Mouse (Mus musculus) CH12.LX (cell line): ENCODE data around the gene Prkg1. TPM values are rescaled to one million over a fixed set of nuclear protein-coding genes. Genes with fewer than 3 reads are reported as not detected.

Experiments
- DNase-seq: peaks from one replicate; pipeline ENCODE4 v3.0.0-alpha.2; 2013; ENCODE audit errors: extremely low read depth
- H3K27ac ChIP-seq: 2 replicates; pipeline ENCODE4 v1.5.1; 2012; ENCODE audit warnings: low read depth, mild to moderate bottlenecking, control low read depth, moderate library complexity; ENCODE audit not compliant: insufficient read depth
- H3K27me3 ChIP-seq: replicated peaks from 2 replicates; pipeline ENCODE3; 2012; ENCODE audit warnings: inconsistent platforms
- H3K36me3 ChIP-seq, 2 experiments: replicated peaks in 1 of 2; 2 replicates each; pipeline versions ENCODE3 to v1.6.1; 2012; ENCODE audit warnings: inconsistent platforms in 1 of 2, low read length in 1 of 2, mild to moderate bottlenecking in 1 of 2, mixed read lengths in 1 of 2, moderate library complexity in 1 of 2; ENCODE audit not compliant: control insufficient read depth in 1 of 2, insufficient read depth in 1 of 2
- H3K4me1 ChIP-seq, 2 experiments: 2 replicates each; pipeline ENCODE4 v1.6.1; 2012; ENCODE audit warnings: inconsistent platforms in 1 of 2, moderate library complexity in 1 of 2; ENCODE audit not compliant: insufficient read depth in 2 of 2, control insufficient read depth in 1 of 2
- H3K4me2 ChIP-seq: 2 replicates; pipeline ENCODE4 v1.6.1; 2012; ENCODE audit warnings: low read depth, mild to moderate bottlenecking, control low read depth; ENCODE audit not compliant: poor library complexity, insufficient read depth, severe bottlenecking
- H3K4me3 ChIP-seq, 3 experiments: fragments of 150-350 bp in 1 of 3; sonication (generic) in 1 of 3; replicated peaks in 1 of 3; 2 replicates each; pipeline versions ENCODE3 to v1.5.1; 2011 to 2012; ENCODE audit warnings: low read depth in 2 of 3, low read length in 2 of 3, mild to moderate bottlenecking in 2 of 3, moderate library complexity in 2 of 3, control low read depth in 1 of 3, improper control_type of control experiment in 1 of 3, inconsistent platforms in 1 of 3, mixed read lengths in 1 of 3; ENCODE audit not compliant: poor library complexity in 1 of 3
- H3K79me2 ChIP-seq: replicated peaks from 2 replicates; pipeline ENCODE4 v1.6.1; 2012; ENCODE audit warnings: mild to moderate bottlenecking, moderate library complexity; ENCODE audit not compliant: control insufficient read depth, poor library complexity, insufficient read depth, severe bottlenecking; ENCODE audit errors: extremely low read depth
- H3K9ac ChIP-seq: 2 replicates; pipeline ENCODE4 v1.6.1; 2012; ENCODE audit warnings: low read depth, mild to moderate bottlenecking, control low read depth, moderate library complexity; ENCODE audit not compliant: insufficient read depth
- H3K9me3 ChIP-seq: replicated peaks from 2 replicates; pipeline ENCODE3; 2012; ENCODE audit warnings: low read length, inconsistent platforms, mixed read lengths
- CHD1 ChIP-seq: IDR thresholded peaks from 2 replicates; pipeline ENCODE4 v1.6.1; 2012; ENCODE audit warnings: low read depth, low read length, improper control_type of control experiment, inconsistent platforms
- CTCF ChIP-seq, 2 experiments: IDR thresholded peaks in 1 of 2; conservative IDR thresholded peaks in 1 of 2; 2 replicates each; pipeline ENCODE4 v1.5.1; 2011 to 2012; ENCODE audit warnings: low read depth in 2 of 2, low read length in 2 of 2, improper control_type of control experiment in 1 of 2, inconsistent platforms in 1 of 2, mild to moderate bottlenecking in 1 of 2, moderate library complexity in 1 of 2
- EP300 ChIP-seq: IDR thresholded peaks from 2 replicates; pipeline ENCODE4 v1.6.1; 2011; ENCODE audit warnings: low read length, improper control_type of control experiment
- GABPA ChIP-seq: IDR thresholded peaks from 2 replicates; pipeline ENCODE4 v1.6.1; 2012; ENCODE audit warnings: low read depth, low read length, improper control_type of control experiment, inconsistent platforms; ENCODE audit not compliant: insufficient replicate concordance
- IRF4 ChIP-seq: IDR thresholded peaks from 2 replicates; pipeline ENCODE4 v1.6.1; 2014; ENCODE audit warnings: low read depth, mild to moderate bottlenecking, inconsistent platforms, low read length, improper control_type of control experiment
- JUND ChIP-seq: conservative IDR thresholded peaks from 2 replicates; pipeline ENCODE4 v1.6.1; 2011; ENCODE audit warnings: low read depth, low read length, improper control_type of control experiment
- KAT2A ChIP-seq: IDR thresholded peaks from 2 replicates; pipeline ENCODE4 v1.6.1; 2012; ENCODE audit warnings: low read length, improper control_type of control experiment, inconsistent platforms; ENCODE audit not compliant: insufficient replicate concordance
- MAZ ChIP-seq: IDR thresholded peaks from 2 replicates; pipeline ENCODE4 v1.6.1; 2012; ENCODE audit warnings: low read depth, mild to moderate bottlenecking, inconsistent platforms, low read length, improper control_type of control experiment, moderate library complexity
- MEF2A ChIP-seq: IDR thresholded peaks from 2 replicates; pipeline ENCODE4 v1.6.1; 2014; ENCODE audit warnings: low read depth, mild to moderate bottlenecking, inconsistent platforms, low read length, improper control_type of control experiment, borderline replicate concordance
- MXI1 ChIP-seq: IDR thresholded peaks from 2 replicates; pipeline ENCODE4 v1.6.1; 2011; ENCODE audit warnings: mild to moderate bottlenecking, low read depth, low read length, improper control_type of control experiment
- MYC ChIP-seq: IDR thresholded peaks from 2 replicates; pipeline ENCODE4 v1.6.1; 2011; ENCODE audit warnings: low read depth, mild to moderate bottlenecking, improper control_type of control experiment, low read length
- NRF1 ChIP-seq: IDR thresholded peaks from 2 replicates; pipeline ENCODE4 v1.6.1; 2014; ENCODE audit warnings: low read depth, mild to moderate bottlenecking, inconsistent platforms, low read length, improper control_type of control experiment, moderate library complexity
- POLR2AphosphoS2 ChIP-seq: IDR thresholded peaks from 2 replicates; pipeline ENCODE4 v1.6.1; 2011; ENCODE audit warnings: low read depth, low read length, improper control_type of control experiment
- RCOR1 ChIP-seq: conservative IDR thresholded peaks from 2 replicates; pipeline ENCODE4 v1.6.1; 2012; ENCODE audit warnings: low read depth, mild to moderate bottlenecking, inconsistent platforms, low read length, improper control_type of control experiment
- SIN3A ChIP-seq: IDR thresholded peaks from 2 replicates; pipeline ENCODE4 v1.6.1; 2012; ENCODE audit warnings: low read length, improper control_type of control experiment, inconsistent platforms
- TBP ChIP-seq: conservative IDR thresholded peaks from 2 replicates; pipeline ENCODE4 v1.6.1; 2011; ENCODE audit warnings: low read depth, low read length, improper control_type of control experiment
- TCF12 ChIP-seq: IDR thresholded peaks from 2 replicates; pipeline ENCODE4 v1.6.1; 2014; ENCODE audit warnings: low read depth, mild to moderate bottlenecking, inconsistent platforms, low read length, improper control_type of control experiment
- USF1 ChIP-seq: IDR thresholded peaks from 2 replicates; pipeline ENCODE4 v1.6.1; 2014; ENCODE audit warnings: low read depth, mild to moderate bottlenecking, inconsistent platforms, low read length, improper control_type of control experiment
- USF2 ChIP-seq: conservative IDR thresholded peaks from 2 replicates; pipeline ENCODE4 v1.6.1; 2011; ENCODE audit warnings: low read depth, low read length, improper control_type of control experiment
- ZC3H11A ChIP-seq: IDR thresholded peaks from 2 replicates; pipeline ENCODE4 v1.6.1; 2012; ENCODE audit warnings: low read depth, mild to moderate bottlenecking, inconsistent platforms, low read length, improper control_type of control experiment
- ZKSCAN1 ChIP-seq: IDR thresholded peaks from 2 replicates; pipeline ENCODE4 v1.6.1; 2012; ENCODE audit warnings: low read depth, inconsistent platforms, low read length, improper control_type of control experiment, borderline replicate concordance
- dilution Hi-C: fragments of 300-500 bp; cut with MboI; formaldehyde crosslinking; loops from 2 replicates; pipeline ENCODE4 v1.14.3; 2020; ENCODE audit warnings: low sequenced_read_pairs; ENCODE audit not compliant: extremely low pct_unique_long_range_greater_than_20kb, extremely low pct_ligation_motif_present
- in situ Hi-C: fragments of 300-500 bp; cut with MboI; formaldehyde crosslinking; loops from 3 replicates; pipeline ENCODE4 v1.14.3; 2019; ENCODE audit warnings: low sequenced_read_pairs, low pct_ligation_motif_present, low pct_unique_long_range_greater_than_20kb, mixed read lengths
- polyA plus RNA-seq: library from polyadenylated mRNA; unstranded; fragments of >175 nt; gene quantifications from 2 replicates; pipeline ENCODE4 v1.2.1, GENCODE M21; 2012; ENCODE audit warnings: low read depth; ENCODE audit not compliant: insufficient read length
- total RNA-seq, 2 experiments: library from RNA; depleted of rRNA; stranded (reverse); fragments of 300-350 nt in 1 of 2; fragments of >200 nt in 1 of 2; gene quantifications; 2 replicates each; pipeline ENCODE4 v1.2.3; 2012 to 2014

Prkg1 gene
- total and polyA plus RNA-seq, 3 experiments, result not detected

GRCm38 (mm10) chr19:31262438-31262837, 502.4 kb downstream of the Prkg1 start:
- DNase-seq, result no peak

DNA sequence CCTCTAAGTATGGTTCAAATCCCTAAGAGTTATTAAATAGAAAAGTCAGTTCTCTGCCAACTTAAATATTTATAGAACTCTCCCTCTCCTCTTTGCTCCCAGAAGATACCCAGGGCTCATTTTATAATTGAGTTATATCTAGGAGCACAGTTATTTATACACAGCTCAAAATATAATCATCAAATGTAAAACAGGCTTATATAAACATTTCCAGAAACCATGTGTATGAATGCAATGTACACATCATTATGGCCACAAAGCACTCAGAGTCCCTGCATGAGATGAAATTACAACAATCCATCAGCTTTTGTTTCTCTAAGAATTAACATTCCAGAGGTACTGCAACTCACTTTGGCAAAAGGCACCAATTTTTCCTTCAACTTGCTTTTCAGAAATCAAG, 504.3 kb downstream of the Prkg1 start:
- Histone ChIP-seq H3K4me2 (no peak overlapping the region), H3K4me1 (no peaks in the 10 kb centered on the region), H3K4me3 (no peak overlapping the region), H3K36me3 (no peaks in the 10 kb centered on the region), H3K9ac (no peak overlapping the region), H3K27ac (no peak overlapping the region), H3K79me2 (no peaks in the 10 kb centered on the region), H3K9me3 (no peaks in the 10 kb centered on the region), H3K27me3 (no peaks in the 10 kb centered on the region)
- in situ Hi-C loops, result no loop called here
- no peak for DNase-seq
- dilution Hi-C loops, result no loop called here
- TF ChIP-seq POLR2AphosphoS2 (no peak), TBP (no peak), JUND (no peak), USF1 (no peak), IRF4 (no peak), MXI1 (no peak), ZKSCAN1 (no peak), GABPA (no peak), RCOR1 (no peak), TCF12 (no peak), ZC3H11A (no peak), CTCF (conservative IDR thresholded peaks at IDR 0.05 in 1 of 2, IDR thresholded peaks at IDR 0.05 in 1 of 2; ENCODE audit: low read depth in 2 of 2, low read length in 2 of 2) (no peak)

More at GRCm38 (mm10) chr19:31262438-31262837, 502.4 kb downstream of the Prkg1 start:
- no peaks in the 10 kb centered on the region for H3K9me3 ChIP-seq
- no peaks in the 10 kb centered on the region for H3K79me2 ChIP-seq
- in situ Hi-C loops, result no loop called here
- no peak overlapping the region for H3K4me2 ChIP-seq
- no peak overlapping the region for H3K4me3 ChIP-seq
- H3K4me1 ChIP-seq, result no peaks in the 10 kb centered on the region
- dilution Hi-C loops, result no loop called here
- no peaks in the 10 kb centered on the region for H3K27me3 ChIP-seq
- no peak overlapping the region for H3K9ac ChIP-seq
- TF ChIP-seq ZC3H11A (no peak), TCF12 (no peak), EP300 (no peak)
- TF ChIP-seq, all 38 proteins: peak for 0
- Histone ChIP-seq H3K27ac (no peak overlapping the region), H3K36me3 (no peaks in the 10 kb centered on the region)

GRCm38 (mm10) chr19:31255780-31256179, 509.1 kb downstream of the Prkg1 start:
- Histone ChIP-seq H3K9me3 (no peaks in the 10 kb centered on the region), H3K4me3 (no peak overlapping the region), H3K27ac (no peak overlapping the region), H3K36me3 (no peaks in the 10 kb centered on the region), H3K4me2 (no peak overlapping the region), H3K9ac (no peak overlapping the region), H3K27me3 (no peaks in the 10 kb centered on the region), H3K4me1 (no peaks in the 10 kb centered on the region), H3K79me2 (no peaks in the 10 kb centered on the region)
- in situ Hi-C loops, result no loop called here
- no peak for TF ChIP-seq MAZ
- no peak for TF ChIP-seq MEF2A
- TF ChIP-seq KAT2A, result no peak
- no peak for TF ChIP-seq TBP
- TF ChIP-seq ZC3H11A, result no peak
- no peak for TF ChIP-seq NRF1
- no peak for TF ChIP-seq USF2
- TF ChIP-seq CHD1, result no peak
- TF ChIP-seq SIN3A, result no peak
- TF ChIP-seq MYC, result no peak
- no peak for DNase-seq
- dilution Hi-C loops, result no loop called here
